Mouse (Mus musculus): ENCODE results near the gene Rnase10.
"Not testable (repeated sequence)": the region's sequence is repeated elsewhere in the genome, so short reads cannot be mapped to it uniquely, and the experiment has no call there.

Rnase10 gene

GRCm38 (mm10) chr14:51007152-51007801, at the start of gene Rnase10:
TSS of gene Rnase10 (plus strand) at chr14:51007751.
- DNase-seq (ENCODE audit: low spot score), result no peak

DNA sequence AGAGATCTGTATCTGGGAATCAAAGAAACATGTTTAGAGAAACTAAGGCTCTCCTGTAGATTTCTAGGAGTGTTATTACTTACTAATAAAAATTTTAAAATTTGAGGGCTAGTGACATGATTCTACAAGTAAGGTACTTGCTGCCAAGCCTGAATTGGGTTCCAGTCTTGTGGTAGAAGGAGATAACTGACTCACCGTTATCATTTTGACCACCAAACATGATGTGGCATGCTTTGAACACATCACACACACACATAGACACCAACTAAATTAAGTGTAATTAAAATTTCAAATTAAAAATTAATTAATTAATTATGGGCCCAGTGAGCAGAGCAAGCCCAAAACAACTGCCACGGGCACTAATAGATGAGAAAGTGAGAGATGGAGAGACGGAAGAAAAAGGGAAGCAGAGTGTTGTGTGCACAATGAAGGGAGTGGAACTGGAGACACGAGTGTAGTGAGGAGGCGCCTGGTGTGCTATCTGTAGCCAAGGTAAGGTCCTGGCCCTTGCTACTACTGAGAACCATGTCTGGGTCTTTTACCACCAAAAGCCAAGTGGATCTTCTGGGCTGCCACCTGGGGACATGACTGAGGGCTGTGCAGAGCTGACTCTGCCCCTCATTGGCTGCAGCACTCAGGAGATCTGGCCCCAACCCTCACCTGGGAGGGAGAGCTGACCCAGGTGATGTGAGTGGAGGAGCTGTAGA, 49.1 kb upstream of the Rnase10 start:
- DNase-seq (ENCODE audit: low spot score), result not testable (repeated sequence)

DNA sequence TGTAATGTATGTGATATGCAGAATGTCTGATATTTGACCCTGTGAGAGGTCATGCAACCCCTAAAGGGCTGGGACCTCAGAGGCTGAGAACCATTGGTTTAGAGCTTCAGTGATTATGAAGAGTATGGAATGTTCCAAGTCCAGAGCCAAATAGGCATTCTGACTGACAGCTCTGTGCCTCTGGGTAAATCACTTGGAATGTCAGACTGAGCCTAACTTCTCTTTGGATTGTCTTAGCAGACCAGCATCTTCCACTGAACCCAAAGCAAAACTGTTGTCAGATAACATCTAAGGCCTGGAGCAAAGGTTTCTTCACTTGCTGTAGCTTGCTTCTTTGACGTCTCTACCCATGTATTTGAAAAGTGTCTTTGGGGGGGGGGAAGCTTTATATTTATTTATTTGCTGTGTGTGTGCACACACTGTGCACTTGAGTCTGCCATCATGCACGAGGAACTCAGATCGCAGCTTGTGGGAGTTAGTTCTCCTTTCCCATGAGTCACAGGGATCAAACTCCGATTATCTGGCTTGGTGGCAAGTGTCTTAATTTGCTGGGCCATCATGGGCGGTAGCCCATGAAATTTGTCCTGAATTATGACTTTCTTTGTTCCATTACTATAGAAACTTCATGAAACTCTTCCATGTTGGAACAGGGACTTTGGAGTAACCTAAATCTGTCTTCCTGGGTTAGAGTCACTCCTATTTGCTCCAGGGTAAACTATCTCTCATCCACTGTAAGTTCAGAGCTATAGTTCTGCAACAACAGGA, 39.2 kb upstream of the Rnase10 start:
- DNase-seq (ENCODE audit: low spot score), result no peak

GRCm38 (mm10) chr14:50969041-50969440, 38.5 kb upstream of the Rnase10 start:
- no peak for DNase-seq (ENCODE audit: low spot score)

DNA sequence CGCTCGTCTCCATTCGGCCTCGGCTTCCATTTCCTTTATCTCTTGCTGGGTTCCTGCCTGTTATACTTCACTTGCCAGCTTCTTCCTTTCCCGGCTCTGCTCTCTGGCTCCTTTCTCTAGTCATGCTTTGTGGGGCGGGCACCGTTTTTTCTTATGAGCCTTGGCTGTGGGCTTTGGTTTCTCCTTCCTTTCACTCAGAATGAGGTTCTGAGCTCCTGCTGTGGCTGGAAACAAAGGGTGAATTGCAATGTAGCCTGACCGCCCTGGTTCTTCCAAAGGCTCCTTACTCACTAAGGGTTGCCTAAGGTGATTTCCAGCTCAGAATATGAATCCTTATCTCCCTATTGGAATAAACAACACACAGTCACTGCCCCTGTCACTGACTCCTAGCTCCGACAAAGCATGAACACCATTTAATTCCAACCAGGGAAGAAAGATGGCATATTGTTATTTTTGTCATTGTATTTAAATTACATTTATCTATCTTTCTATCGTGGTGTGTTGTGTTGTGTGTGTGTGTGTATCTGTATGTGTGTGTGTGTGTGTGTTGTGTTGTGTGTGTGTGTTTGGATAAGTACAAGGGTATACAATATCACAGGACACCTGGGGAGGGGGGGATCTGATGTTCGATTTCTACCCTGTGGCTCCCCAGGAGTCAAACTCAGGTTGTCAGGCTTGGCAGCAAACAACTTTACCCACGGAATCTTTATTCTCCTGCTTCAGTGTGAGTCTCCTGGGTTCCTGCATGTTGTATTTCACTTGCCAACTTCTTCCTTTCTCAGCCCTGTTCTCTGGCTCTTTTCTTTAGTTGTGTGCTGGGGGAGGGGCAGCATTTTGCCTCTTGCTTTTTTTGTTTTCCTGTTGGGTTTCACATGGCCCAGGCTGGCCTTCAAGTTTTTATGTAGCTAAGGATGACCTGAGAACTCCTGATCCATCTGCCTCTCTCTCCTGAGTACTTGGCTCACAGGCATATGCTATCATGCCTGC, 37.7 kb upstream of the Rnase10 start:
- DNase-seq (ENCODE audit: low spot score), result no peak

DNA sequence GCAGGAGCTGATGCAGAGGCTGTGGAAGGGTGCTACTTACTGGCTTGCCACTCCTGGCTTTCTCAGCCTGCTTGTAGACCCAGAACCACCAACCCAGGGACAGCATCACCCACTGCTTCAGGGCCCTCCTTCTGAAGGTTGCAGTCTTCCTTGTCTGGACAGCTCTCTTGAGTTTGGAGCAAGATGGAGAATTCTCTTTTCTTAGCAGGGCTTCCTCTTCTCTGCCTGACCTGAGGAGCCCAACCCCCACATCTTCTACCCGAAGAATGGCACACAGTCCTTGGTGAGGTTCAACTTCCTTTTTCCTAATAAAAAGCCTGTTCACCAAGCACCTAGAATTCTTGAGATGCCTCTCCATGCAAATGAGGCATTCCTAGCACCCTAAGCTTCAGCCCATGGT, 36.7 kb upstream of the Rnase10 start:
- no peak for DNase-seq (ENCODE audit: low spot score)

- DNase-seq (ENCODE audit: low spot score), result not testable (repeated sequence)
These were observed 34.5 kb upstream of the Rnase10 start for GRCm38 (mm10) chr14:50973054-50973453.

DNA sequence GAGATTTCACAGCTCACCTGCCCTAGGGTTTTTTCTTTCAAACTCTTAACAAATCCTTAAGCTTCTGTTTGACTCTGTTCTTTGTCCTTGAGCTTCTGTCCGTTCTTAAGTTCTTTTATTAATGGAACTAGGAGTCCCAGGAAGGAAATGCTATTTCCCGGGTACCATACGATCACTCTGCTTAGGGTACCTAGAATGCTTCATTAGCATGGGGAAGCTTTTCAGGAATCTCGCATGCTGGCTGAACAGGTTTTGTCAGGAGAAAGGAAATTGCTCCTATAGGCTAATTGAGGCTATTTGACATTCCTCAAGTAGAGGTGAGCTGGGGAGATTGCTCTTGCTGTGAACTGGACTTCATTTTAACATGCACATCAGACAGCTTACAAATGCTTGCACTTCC, 33.9 kb upstream of the Rnase10 start:
- DNase-seq (ENCODE audit: low spot score), result no peak

DNA sequence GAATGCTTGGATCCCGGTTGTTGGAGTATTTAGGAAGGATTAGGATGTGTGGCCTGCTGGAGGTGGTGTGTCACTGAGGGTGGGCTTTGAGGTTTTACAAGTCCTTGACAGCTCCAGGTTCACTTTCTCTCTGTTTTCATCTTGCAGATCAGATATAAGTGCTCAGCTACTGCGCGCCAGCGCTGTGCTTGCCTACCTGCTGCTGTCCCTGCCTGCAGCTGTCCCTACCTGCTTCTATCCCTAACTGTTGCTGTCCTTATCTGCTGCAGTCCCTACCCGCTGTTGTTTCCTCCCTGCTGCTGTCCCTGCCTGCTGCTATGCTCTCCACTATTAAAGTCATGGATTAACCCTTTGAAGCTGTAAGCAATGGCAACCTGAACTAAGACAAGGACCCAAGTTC, 32.5 kb upstream of the Rnase10 start:
- DNase-seq (ENCODE audit: low spot score), result no peak

GRCm38 (mm10) chr14:50976674-50977073, 30.9 kb upstream of the Rnase10 start:
- no peak for DNase-seq (ENCODE audit: low spot score)

GRCm38 (mm10) chr14:50978451-50978850, 29.1 kb upstream of the Rnase10 start:
- DNase-seq (ENCODE audit: low spot score), result not testable (repeated sequence)

DNA sequence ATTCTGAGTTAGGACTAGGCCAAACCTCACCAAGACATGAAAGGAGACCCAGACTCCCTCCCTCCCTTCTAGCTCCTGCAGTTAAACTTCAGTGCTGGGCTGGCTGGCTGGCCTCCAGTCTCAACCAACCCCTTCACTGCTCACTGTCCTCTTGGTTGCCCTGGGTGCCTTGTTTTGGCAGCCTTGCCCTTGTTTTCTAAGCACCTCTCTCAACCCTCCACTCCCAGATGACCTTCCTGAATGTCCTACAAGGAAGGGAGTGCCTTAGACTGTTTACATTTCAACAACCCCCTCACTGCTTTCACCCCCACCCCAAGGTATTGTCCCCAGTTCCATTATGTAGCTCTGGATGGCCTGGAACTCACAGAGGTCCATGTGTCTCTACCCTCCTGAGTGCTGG, 27.9 kb upstream of the Rnase10 start:
- DNase-seq (ENCODE audit: low spot score), result no peak

DNA sequence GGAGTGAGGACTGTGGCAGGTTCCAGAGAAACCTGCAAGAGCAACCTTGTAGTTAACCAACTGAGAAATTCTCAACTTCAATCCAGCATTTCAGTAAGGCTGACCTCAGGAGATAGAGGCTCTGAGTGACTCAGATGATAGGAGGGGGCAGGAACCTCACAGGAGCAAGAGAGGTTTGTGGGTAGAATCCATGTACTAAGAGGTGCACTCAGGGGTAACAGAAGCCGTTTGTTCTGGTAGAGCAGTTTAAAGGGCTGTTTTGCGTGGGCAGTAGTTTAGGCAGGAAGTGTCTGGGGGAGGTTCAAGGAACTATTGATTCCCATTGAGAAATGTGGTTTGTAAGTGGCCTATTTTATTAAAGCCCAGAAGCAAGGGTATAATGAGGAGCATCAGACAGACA, 26.3 kb upstream of the Rnase10 start:
- DNase-seq (ENCODE audit: low spot score), result no peak

DNA sequence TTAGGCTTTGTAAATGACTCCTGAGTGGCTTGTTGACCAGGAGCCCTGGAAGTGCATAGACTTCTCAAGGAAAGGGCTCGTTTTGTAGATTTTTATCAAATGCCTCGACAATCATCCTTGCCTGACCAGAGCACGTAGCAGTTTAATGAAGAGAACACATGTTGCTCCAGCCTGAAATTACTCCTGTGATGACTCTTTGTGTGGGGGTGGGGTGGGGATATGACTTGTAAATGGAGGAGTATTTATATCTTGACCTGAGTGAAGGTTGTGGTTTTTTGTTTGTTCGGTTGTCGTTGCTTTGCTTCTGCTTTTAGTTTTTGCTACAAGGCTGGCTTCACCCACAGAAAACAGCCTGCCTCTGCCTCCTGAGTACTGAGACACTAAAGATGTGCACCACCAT, 25.7 kb upstream of the Rnase10 start:
- DNase-seq (ENCODE audit: low spot score), result no peak

DNA sequence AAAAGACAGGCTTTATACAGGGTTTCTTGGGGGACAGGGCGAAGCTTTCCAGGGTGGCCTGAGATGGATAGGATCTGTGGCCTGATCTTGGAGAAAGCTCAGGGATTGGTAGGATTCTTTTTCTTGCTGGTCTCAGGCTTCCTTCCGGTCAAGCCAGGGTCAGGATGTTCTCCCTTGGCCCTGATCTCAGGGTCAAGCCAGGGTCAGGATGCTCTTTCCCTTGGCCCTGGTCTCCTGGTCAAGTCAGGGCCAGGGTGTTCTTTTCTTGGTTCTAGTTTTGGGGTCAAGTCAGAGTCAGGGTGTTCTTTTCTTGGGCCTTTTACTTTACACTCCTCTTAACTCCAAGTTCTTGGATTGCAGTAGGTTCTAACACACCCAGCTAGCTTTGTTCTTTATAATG, 19.9 kb upstream of the Rnase10 start:
- DNase-seq (ENCODE audit: low spot score), result no peak

DNA sequence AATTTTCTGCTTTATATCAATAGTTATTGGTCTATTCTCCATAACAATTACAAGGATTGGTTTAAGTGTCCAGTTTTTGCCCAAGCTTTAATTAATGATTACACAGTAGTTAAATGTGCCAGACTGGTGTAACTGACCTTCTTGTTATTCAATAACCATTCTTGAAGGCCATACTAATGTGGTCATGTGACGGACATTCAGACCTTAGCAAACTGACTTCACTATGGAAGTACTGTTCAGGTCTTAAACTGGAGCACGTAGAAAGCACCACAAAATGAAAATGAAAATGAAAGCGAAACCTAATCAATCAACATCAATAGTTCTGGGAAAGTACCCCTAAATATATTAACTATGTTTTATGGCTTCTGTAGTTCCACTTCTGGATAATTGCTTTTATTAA, 16.5 kb upstream of the Rnase10 start:
- no peak for DNase-seq (ENCODE audit: low spot score)

DNA sequence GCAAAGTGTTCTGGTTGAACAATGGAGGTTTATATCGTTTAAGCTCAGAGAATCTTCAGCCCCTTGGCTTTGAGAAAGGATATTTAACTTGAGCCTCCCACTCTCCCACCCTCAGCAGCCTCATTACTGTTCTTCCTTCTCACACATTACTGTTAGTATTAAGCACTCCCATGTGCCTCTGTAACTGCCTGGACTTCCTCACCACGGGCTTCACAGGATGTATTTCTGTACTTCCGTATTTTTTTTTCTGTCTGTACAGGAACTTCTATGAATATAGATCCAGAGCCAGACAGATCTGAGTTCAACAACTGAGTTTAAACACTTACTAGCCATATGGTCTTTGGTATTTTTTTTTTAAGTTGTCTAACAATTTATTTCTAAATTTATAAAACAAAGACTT, 10.5 kb upstream of the Rnase10 start:
- no peak for DNase-seq (ENCODE audit: low spot score)

DNA sequence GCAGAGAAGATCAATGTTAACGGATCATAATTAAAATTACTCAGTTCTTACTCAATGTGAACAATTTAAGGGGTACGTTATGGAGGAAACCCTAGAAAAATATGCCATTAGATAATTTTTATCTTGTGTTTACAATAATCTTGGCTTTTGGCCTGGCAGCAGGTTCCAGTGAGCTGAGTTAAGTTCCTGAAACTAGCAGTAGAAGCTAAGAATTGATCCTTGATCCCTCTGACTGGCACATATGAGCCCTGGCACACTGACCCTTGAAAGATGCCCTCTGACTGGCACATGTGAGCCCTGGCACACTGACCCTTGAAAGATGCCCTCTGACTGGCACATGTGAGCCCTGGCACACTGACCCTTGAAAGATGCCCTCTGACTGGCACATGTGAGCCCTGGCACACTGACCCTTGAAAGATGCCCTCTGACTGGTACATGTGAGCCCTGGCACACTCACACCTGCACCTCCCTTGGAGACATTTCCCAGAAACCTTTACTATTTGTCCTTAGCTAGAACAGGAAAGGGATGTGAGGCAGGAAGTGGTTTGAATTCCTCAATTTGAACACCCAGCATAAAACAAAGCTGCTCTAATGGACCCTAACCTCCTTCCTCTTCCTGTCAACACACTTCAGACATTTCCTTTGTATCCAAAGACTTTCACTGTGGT, 9.4 kb upstream of the Rnase10 start:
- DNase-seq (ENCODE audit: low spot score), result no peak

DNA sequence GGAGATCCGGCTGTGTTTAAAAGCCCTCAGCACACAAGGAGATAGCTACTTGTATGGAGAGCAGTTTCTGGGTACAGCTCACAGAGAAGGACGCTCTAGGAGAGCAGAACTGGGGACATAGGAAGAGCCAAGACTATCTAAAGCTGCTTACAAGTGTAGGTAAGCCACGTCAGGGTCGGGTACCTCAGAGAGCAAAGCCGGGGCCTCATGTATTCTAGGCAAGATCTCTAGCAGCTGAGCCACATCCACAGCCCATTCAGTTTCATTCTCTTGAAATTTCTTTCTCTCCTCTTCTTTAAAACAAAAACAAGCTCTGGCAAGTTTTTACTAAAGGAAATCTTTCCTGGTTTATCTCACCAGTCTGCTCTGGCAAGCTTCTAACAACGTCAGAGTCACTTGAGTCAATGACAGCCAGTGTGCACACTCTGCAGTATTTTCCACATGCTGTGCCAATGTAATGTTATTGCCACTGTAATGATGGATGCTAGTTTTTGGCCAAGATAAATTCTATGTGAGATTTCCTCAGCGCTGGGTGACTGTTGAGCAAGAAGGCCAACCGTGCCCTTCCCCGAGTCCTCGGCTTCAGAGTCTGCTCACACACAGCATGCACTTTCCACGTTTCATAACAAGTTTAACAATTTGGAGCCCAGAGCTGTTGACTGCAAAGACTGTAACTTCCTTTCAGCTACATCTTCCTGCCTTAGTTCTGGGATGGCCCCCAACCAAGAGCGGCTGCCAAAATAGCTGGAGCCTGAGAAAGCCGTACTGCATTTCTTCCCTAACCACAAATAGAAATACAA, 563 bp downstream of the Rnase10 start:
- DNase-seq (ENCODE audit: low spot score), result peak; percentile 13

- DNase-seq (ENCODE audit: low spot score), result no peak
These were observed 1.2 kb downstream of the Rnase10 start for GRCm38 (mm10) chr14:51008781-51009180.

- DNase-seq (ENCODE audit: low spot score), result no peak
These were observed 2.0 kb downstream of the Rnase10 start for GRCm38 (mm10) chr14:51009572-51009971.

Data from urinary bladder, postnatal 25 days (tissue).